Mouse (Mus musculus): ENCODE data around the gene Pcdh9. TPM values are rescaled to one million over a fixed set of nuclear protein-coding genes. Genes with fewer than 3 reads are reported as not detected.

Pcdh9 gene
- total and polyA plus RNA-seq, 2 experiments: 0.01 to 0.37 TPM

DNA sequence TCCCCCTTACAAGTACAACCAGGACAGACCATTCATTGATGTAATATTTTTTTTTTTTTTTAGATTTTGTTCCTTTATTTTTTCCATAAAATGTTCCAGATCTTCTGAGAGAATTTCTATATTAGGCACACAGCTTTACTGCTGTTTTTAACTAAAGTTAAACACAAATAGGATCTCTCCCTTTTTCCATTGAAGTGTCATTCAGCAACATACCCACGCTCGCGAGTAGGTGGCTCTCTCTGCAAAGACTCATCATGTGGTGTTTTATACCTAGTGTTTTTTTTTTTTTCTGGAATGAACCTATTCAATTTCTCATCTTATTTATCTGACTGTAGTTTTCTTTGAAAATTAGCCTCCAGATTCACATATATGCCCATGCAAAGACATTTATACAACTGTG lies 282.9 kb downstream of the Pcdh9 start:
- Histone ChIP-seq H3K27me3 (ENCODE audit: control insufficient read depth, insufficient read depth, low read length) (no peaks in the 10 kb centered on the region), H3K79me2 (ENCODE audit: control insufficient read depth, insufficient read depth, low read length) (no peaks in the 10 kb centered on the region), H3K9ac (ENCODE audit: low read depth, low read length) (no peak overlapping the region), H3K27ac (replicated peaks; ENCODE audit: insufficient read depth, low read depth, low read length) (no peak overlapping the region), H3K36me3 (ENCODE audit: control insufficient read depth, insufficient read depth, low read length) (no peaks in the 10 kb centered on the region), H3K4me3 (ENCODE audit: insufficient read depth, low read depth, low read length) (no peak overlapping the region), H3K4me1 (ENCODE audit: control insufficient read depth, insufficient read depth, low read length) (no peaks in the 10 kb centered on the region)
- DNase-seq (ENCODE audit: extremely low read depth, low read depth, low spot score): no peak
- 89% methylated on average over 3 of the region's 3 CpGs for WGBS
- TF ChIP-seq POLR2A (IDR thresholded peaks at IDR 0.05; ENCODE audit: extremely low read depth, insufficient read depth, low read length) (no peak), CTCF (IDR thresholded peaks at IDR 0.05; ENCODE audit: low read depth, low read length) (no peak)

DNA sequence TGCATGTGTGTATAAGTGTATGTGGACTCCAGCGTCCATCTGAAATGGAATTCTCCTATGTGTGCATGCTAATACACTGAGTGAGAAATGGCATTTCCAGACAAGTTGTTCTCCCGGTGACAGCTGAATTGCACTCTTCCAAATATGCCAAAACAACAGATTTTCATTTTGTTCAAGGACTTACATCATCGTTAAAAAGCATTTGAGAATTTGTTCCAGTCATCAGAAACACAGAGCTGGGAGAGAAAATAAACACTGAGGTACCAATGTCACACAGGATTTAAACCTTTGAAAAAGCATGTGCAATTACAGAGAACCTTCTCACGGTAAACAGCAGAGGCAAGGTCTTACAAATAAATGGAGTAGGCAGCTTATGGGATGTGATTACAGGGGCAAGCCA lies 290.5 kb downstream of the Pcdh9 start:
- Histone ChIP-seq H3K27me3 (ENCODE audit: control insufficient read depth, insufficient read depth, low read length) (no peaks in the 10 kb centered on the region), H3K4me1 (ENCODE audit: control insufficient read depth, insufficient read depth, low read length) (no peaks in the 10 kb centered on the region), H3K9ac (ENCODE audit: low read depth, low read length) (no peak overlapping the region), H3K4me3 (ENCODE audit: insufficient read depth, low read depth, low read length) (no peak overlapping the region), H3K79me2 (ENCODE audit: control insufficient read depth, insufficient read depth, low read length) (no peaks in the 10 kb centered on the region), H3K36me3 (ENCODE audit: control insufficient read depth, insufficient read depth, low read length) (no peaks in the 10 kb centered on the region), H3K27ac (replicated peaks; ENCODE audit: insufficient read depth, low read depth, low read length) (no peak overlapping the region)
- 79% methylated on average over 4 of the region's 4 CpGs for WGBS
- DNase-seq (ENCODE audit: extremely low read depth, low read depth, low spot score): no peak
- no peak for TF ChIP-seq CTCF (IDR thresholded peaks at IDR 0.05; ENCODE audit: low read depth, low read length)
- no peak for TF ChIP-seq POLR2A (IDR thresholded peaks at IDR 0.05; ENCODE audit: extremely low read depth, insufficient read depth, low read length)

GRCm38 (mm10) chr14:93585432-93586024 lies 305.0 kb downstream of the Pcdh9 start:
- no peaks in the 10 kb centered on the region for H3K79me2 ChIP-seq (ENCODE audit: control insufficient read depth, insufficient read depth, low read length)
- no peak overlapping the region for H3K9ac ChIP-seq (ENCODE audit: low read depth, low read length)
- H3K4me1 ChIP-seq (ENCODE audit: control insufficient read depth, insufficient read depth, low read length): no peaks in the 10 kb centered on the region
- no peak overlapping the region for H3K27ac ChIP-seq (replicated peaks; ENCODE audit: insufficient read depth, low read depth, low read length)
- TF ChIP-seq CTCF (IDR thresholded peaks at IDR 0.05; ENCODE audit: low read depth, low read length): no peak
- no peak for TF ChIP-seq POLR2A (IDR thresholded peaks at IDR 0.05; ENCODE audit: extremely low read depth, insufficient read depth, low read length)
- 67% methylated on average over 3 of the region's 3 CpGs for WGBS
- H3K4me3 ChIP-seq (ENCODE audit: insufficient read depth, low read depth, low read length): no peak overlapping the region
- DNase-seq (ENCODE audit: extremely low read depth, low read depth, low spot score): no peak
- H3K36me3 ChIP-seq (ENCODE audit: control insufficient read depth, insufficient read depth, low read length): no peaks in the 10 kb centered on the region
- no peaks in the 10 kb centered on the region for H3K27me3 ChIP-seq (ENCODE audit: control insufficient read depth, insufficient read depth, low read length)

DNA sequence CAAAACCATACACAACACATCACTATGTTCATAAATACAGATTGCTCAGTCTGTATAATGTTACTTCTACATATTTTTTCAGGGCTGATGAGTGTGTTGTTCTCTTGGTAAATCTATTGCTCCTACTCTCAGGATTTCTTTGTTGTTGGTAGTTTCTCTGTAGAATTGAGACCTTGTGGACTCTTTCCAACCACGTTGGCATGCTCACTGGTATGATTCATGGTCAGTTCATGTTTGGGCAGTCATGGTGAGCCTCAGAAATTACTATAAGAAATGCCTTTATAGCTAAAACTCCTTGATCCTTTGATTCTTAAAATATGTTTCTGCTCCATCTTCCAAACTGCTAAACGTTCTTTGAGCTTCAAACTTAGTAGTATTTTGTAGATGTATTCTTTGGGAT lies 326.1 kb downstream of the Pcdh9 start:
- WGBS: 62% methylated on average over 2 of the region's 2 CpGs
- H3K4me1 ChIP-seq (ENCODE audit: control insufficient read depth, insufficient read depth, low read length): no peaks in the 10 kb centered on the region
- no peak overlapping the region for H3K4me3 ChIP-seq (ENCODE audit: insufficient read depth, low read depth, low read length)
- no peaks in the 10 kb centered on the region for H3K79me2 ChIP-seq (ENCODE audit: control insufficient read depth, insufficient read depth, low read length)
- H3K36me3 ChIP-seq (ENCODE audit: control insufficient read depth, insufficient read depth, low read length): no peaks in the 10 kb centered on the region
- H3K27me3 ChIP-seq (ENCODE audit: control insufficient read depth, insufficient read depth, low read length): no peaks in the 10 kb centered on the region
- TF ChIP-seq POLR2A (IDR thresholded peaks at IDR 0.05; ENCODE audit: extremely low read depth, insufficient read depth, low read length) (no peak), CTCF (IDR thresholded peaks at IDR 0.05; ENCODE audit: low read depth, low read length) (no peak)
- DNase-seq (ENCODE audit: extremely low read depth, low read depth, low spot score): no peak
- H3K9ac ChIP-seq (ENCODE audit: low read depth, low read length): no peak overlapping the region
- H3K27ac ChIP-seq (replicated peaks; ENCODE audit: insufficient read depth, low read depth, low read length): no peak overlapping the region

GRCm38 (mm10) chr14:93561577-93561976 lies 328.9 kb downstream of the Pcdh9 start:
- DNase-seq (ENCODE audit: extremely low read depth, low read depth, low spot score): no peak
- H3K36me3 ChIP-seq (ENCODE audit: control insufficient read depth, insufficient read depth, low read length): no peaks in the 10 kb centered on the region
- H3K4me1 ChIP-seq (ENCODE audit: control insufficient read depth, insufficient read depth, low read length): no peaks in the 10 kb centered on the region
- no peaks in the 10 kb centered on the region for H3K79me2 ChIP-seq (ENCODE audit: control insufficient read depth, insufficient read depth, low read length)
- no peak overlapping the region for H3K4me3 ChIP-seq (ENCODE audit: insufficient read depth, low read depth, low read length)
- WGBS: 55% methylated on average over 1 of the region's 1 CpGs
- H3K27ac ChIP-seq (replicated peaks; ENCODE audit: insufficient read depth, low read depth, low read length): no peak overlapping the region
- H3K27me3 ChIP-seq (ENCODE audit: control insufficient read depth, insufficient read depth, low read length): no peaks in the 10 kb centered on the region
- no peak overlapping the region for H3K9ac ChIP-seq (ENCODE audit: low read depth, low read length)
- TF ChIP-seq CTCF (IDR thresholded peaks at IDR 0.05; ENCODE audit: low read depth, low read length): no peak
- TF ChIP-seq POLR2A (IDR thresholded peaks at IDR 0.05; ENCODE audit: extremely low read depth, insufficient read depth, low read length): no peak

DNA sequence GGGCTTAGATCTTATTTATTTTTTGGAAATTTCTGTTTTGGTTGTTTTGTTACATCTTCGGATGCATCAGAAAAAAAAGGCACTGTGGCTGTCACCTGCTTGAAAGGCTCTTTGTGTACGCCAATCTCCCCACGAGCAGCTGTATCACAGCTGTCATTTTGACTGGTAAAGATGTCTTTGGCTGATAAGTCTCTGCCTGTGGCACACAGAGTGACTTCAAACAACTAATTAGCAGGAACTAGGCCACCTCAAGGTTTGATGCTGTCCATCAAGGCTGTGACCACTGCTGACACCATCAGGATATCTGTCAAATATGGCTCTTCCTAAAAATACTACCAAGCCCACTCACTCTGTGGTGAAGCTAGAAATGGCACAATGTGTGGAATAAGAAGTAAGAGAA lies 336.7 kb downstream of the Pcdh9 start:
- WGBS: 59% methylated on average over 3 of the region's 3 CpGs

More for the DNA sequence above, 336.7 kb downstream of the Pcdh9 start:
- Histone ChIP-seq H3K4me1 (ENCODE audit: control insufficient read depth, insufficient read depth, low read length) (no peaks in the 10 kb centered on the region), H3K27me3 (ENCODE audit: control insufficient read depth, insufficient read depth, low read length) (no peaks in the 10 kb centered on the region), H3K9ac (ENCODE audit: low read depth, low read length) (no peak overlapping the region), H3K79me2 (ENCODE audit: control insufficient read depth, insufficient read depth, low read length) (no peaks in the 10 kb centered on the region), H3K4me3 (ENCODE audit: insufficient read depth, low read depth, low read length) (no peak overlapping the region), H3K36me3 (ENCODE audit: control insufficient read depth, insufficient read depth, low read length) (no peaks in the 10 kb centered on the region), H3K27ac (replicated peaks; ENCODE audit: insufficient read depth, low read depth, low read length) (no peak overlapping the region)
- no peak for TF ChIP-seq POLR2A (IDR thresholded peaks at IDR 0.05; ENCODE audit: extremely low read depth, insufficient read depth, low read length)
- TF ChIP-seq CTCF (IDR thresholded peaks at IDR 0.05; ENCODE audit: low read depth, low read length): no peak
- DNase-seq (ENCODE audit: extremely low read depth, low read depth, low spot score): no peak

Measured in liver, adult 2 months (tissue).